Mouse (Mus musculus): Measurements from ENCODE around the gene H3f3b. TPM values are rescaled to one million over a fixed set of nuclear protein-coding genes. Genes with fewer than 3 reads are reported as not detected.

Gene H3f3b
- polyA plus RNA-seq, 1 experiment: 118 TPM

DNA sequence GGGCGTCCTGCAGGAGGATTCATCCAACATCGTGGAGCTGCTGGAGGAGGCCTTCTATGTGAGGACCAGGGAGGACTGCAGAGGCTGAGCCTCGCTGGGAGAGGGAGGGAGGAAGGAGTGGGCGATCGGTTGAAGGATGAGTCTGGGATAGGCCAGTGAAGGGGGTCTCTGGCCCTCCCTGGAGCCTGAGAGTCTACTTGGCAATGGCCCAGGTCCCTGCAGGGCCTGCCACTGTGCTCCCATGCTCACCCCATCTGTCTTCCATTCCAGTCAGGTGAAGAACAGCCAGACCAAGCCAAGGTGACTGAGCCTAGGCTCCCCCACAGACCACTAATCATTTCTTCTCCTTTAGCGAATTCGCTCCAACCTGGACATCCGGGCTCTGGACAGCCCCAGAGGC is 44.5 kb downstream of the H3f3b start:
- Histone ChIP-seq H3K36me3 (ENCODE audit: control insufficient read depth, insufficient read depth, low read length) (peaks cover 62% of the 10 kb centered on the region), H3K27me3 (ENCODE audit: control insufficient read depth, insufficient read depth, low read length) (no peaks in the 10 kb centered on the region), H3K4me1 (ENCODE audit: control insufficient read depth, insufficient read depth, insufficient read length, low read length) (no peaks in the 10 kb centered on the region), H3K4me3 (ENCODE audit: low read depth, low read length) (no peak overlapping the region), H3K27ac (ENCODE audit: insufficient read depth, low read depth, low read length) (no peak overlapping the region)
- TF ChIP-seq CTCF (IDR thresholded peaks at IDR 0.05; ENCODE audit: extremely low read depth, insufficient read length, insufficient replicate concordance, low read depth, low read length): no peak
- TF ChIP-seq POLR2A (IDR thresholded peaks at IDR 0.05; ENCODE audit: low read depth, low read length): no peak
- 88% methylated on average over 8 of the region's 8 CpGs for WGBS

DNA sequence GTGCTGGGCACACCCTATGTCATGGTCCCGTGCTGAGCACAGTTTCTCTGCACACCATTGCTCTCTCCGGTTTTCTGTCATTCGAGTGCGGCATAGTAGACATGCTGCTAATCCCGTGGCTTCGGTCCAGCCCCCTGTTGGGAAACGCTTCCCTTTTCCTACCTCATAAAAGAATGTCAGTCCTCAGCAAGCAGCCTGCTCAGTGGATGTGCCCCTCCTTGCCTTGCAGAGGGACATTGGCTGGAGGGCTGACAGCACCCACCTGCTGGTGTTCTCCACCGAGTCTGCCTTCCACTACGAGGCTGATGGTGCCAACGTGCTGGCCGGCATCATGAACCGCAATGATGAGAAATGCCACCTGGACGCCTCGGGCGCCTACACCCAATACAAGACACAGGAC is 45.3 kb downstream of the H3f3b start:
- Histone ChIP-seq H3K4me3 (ENCODE audit: low read depth, low read length) (no peak overlapping the region), H3K4me1 (ENCODE audit: control insufficient read depth, insufficient read depth, insufficient read length, low read length) (peaks cover 2% of the 10 kb centered on the region; the same call in 1 of the 2 replicates), H3K27me3 (ENCODE audit: control insufficient read depth, insufficient read depth, low read length) (no peaks in the 10 kb centered on the region), H3K36me3 (ENCODE audit: control insufficient read depth, insufficient read depth, low read length) (peaks cover 59% of the 10 kb centered on the region), H3K27ac (ENCODE audit: insufficient read depth, low read depth, low read length) (no peak overlapping the region)
- WGBS: 95% methylated on average over 15 of the region's 15 CpGs
- TF ChIP-seq CTCF (IDR thresholded peaks at IDR 0.05; ENCODE audit: extremely low read depth, insufficient read length, insufficient replicate concordance, low read depth, low read length) (no peak), POLR2A (IDR thresholded peaks at IDR 0.05; ENCODE audit: low read depth, low read length) (no peak)

DNA sequence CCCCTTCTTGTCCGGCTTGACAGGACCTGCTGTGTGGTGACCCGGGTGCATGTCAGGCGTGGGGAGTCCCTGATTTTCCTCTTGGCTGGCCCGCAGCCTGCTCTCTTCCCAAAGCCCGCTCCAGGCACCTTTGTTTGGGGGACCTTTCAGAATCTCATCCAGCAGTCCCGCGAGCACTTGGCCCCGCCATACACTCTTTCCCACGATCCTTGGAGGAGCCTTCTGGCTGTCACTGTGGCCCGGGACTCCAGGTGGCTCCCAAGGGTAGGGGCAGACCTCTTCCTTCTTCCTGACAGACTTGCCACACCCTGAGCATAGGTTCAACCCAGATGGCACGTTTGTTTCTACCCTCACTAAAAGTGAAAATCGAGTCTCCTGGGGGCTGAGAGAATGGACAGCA is 52.2 kb downstream of the H3f3b start:
- H3K4me3 ChIP-seq (ENCODE audit: low read depth, low read length): peak overlapping the region; percentile 79
- 13% methylated on average over 12 of the region's 12 CpGs for WGBS
- H3K27me3 ChIP-seq (ENCODE audit: control insufficient read depth, insufficient read depth, low read length): no peaks in the 10 kb centered on the region
- no peak; the same call in 1 of the 2 replicates for TF ChIP-seq CTCF (IDR thresholded peaks at IDR 0.05; ENCODE audit: extremely low read depth, insufficient read length, insufficient replicate concordance, low read depth, low read length)
- peak; percentile 77 for TF ChIP-seq POLR2A (IDR thresholded peaks at IDR 0.05; ENCODE audit: low read depth, low read length)
- peaks cover 22% of the 10 kb centered on the region for H3K36me3 ChIP-seq (ENCODE audit: control insufficient read depth, insufficient read depth, low read length)
- H3K4me1 ChIP-seq (ENCODE audit: control insufficient read depth, insufficient read depth, insufficient read length, low read length): peaks cover 15% of the 10 kb centered on the region
- H3K27ac ChIP-seq (ENCODE audit: insufficient read depth, low read depth, low read length): peak overlapping the region; percentile 92

DNA sequence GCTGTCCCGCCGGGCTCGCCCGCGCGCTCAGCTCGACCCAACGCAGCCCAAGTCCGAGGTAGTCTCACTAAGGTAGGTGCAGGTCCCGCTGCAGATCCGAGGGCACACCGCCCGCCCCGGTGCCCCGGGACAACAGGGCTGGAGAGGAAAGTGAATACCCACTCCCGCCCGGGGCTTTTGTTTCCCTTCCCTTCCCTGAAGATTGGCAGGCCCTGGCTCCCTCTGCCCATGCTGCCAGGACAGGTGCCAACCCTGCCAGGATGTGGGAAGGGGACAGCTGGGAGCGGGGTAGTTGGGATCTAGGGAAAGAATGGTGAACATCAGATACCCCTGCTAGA is 52.7 kb downstream of the H3f3b start:
- no peak for TF ChIP-seq CTCF (IDR thresholded peaks at IDR 0.05; ENCODE audit: extremely low read depth, insufficient read length, insufficient replicate concordance, low read depth, low read length)
- 0 out of 2 replicates have a peak, but pooled peaks have one; percentile 1 for TF ChIP-seq POLR2A (IDR thresholded peaks at IDR 0.05; ENCODE audit: low read depth, low read length)
- 3% methylated on average over 18 of the region's 18 CpGs for WGBS
- H3K27ac ChIP-seq (ENCODE audit: insufficient read depth, low read depth, low read length): peak overlapping the region; percentile 92
- H3K36me3 ChIP-seq (ENCODE audit: control insufficient read depth, insufficient read depth, low read length): peaks cover 20% of the 10 kb centered on the region
- H3K27me3 ChIP-seq (ENCODE audit: control insufficient read depth, insufficient read depth, low read length): no peaks in the 10 kb centered on the region
- peaks cover 19% of the 10 kb centered on the region for H3K4me1 ChIP-seq (ENCODE audit: control insufficient read depth, insufficient read depth, insufficient read length, low read length)
- peak overlapping the region; percentile 79 for H3K4me3 ChIP-seq (ENCODE audit: low read depth, low read length)

DNA sequence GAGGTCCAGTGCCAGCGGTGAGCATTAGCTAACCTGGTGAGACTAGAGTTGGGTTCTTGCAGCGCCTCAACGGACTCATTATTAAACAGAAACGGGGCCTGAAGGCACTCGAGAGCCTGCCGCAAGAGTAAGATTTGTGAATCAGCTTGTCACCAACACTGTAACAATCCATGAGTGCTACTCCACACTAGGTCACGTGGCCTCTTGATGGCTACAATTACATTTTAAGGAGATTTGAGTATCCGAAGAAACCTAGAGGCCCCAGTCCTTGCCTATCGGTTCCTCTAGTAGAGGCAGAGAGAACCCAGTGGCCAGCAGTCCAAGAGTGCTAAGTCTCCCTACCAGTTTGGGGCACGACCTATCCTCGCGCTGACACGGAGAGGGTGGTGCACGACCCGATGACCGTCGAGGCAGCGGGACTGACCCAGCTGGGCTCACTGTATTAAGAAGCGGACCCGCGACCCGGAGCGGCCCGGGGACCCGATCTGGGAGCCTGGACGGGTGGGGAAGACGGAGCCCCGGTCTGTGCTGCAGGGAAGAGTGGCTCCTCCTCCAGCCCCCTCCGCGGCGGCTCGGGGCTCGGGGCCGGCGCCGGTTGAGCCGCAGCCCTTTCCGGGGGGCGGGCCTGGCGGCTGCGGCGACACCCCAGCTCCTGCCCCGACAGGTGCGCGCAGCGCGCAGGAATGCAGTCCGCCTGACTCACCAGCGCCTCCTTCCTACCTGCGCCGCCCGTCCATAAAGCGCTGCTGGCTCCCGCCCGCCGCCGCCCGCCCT is 53.3 kb downstream of the H3f3b start, which contains the start of gene Itgb4:
Gene Itgb4 (plus strand): TSS at position 401 of the 774 bp plus-strand sequence.
- WGBS: 7% methylated on average over 58 of the region's 58 CpGs
- Histone ChIP-seq H3K27me3 (ENCODE audit: control insufficient read depth, insufficient read depth, low read length) (no peaks in the 10 kb centered on the region), H3K27ac (ENCODE audit: insufficient read depth, low read depth, low read length) (peak within 1 kb of the TSS; percentile 92), H3K4me1 (ENCODE audit: control insufficient read depth, insufficient read depth, insufficient read length, low read length) (peaks cover 22% of the 10 kb centered on the region), H3K4me3 (ENCODE audit: low read depth, low read length) (peak within 1 kb of the TSS; percentile 79), H3K36me3 (ENCODE audit: control insufficient read depth, insufficient read depth, low read length) (peaks cover 15% of the 10 kb centered on the region)
- TF ChIP-seq POLR2A (IDR thresholded peaks at IDR 0.05; ENCODE audit: low read depth, low read length) (no peak; the same call in none of the 2 replicates), CTCF (IDR thresholded peaks at IDR 0.05; ENCODE audit: extremely low read depth, insufficient read length, insufficient replicate concordance, low read depth, low read length) (no peak)

Other genes starting within 250 kb of the H3f3b start
- 26.1 and 52.6 TPM in 2 replicates for gene Caskin2, start 214.3 kb downstream of the H3f3b start, polyA plus RNA-seq (2012; rRNA removed)
- 24.3 and 40.8 TPM in 2 replicates for gene Tsen54, start 213.2 kb downstream of the H3f3b start, polyA plus RNA-seq (2012; rRNA removed)
- gene Llgl2, start 203.9 kb downstream of the H3f3b start, polyA plus RNA-seq (2012; rRNA removed): 140 and 268 TPM in 2 replicates
- gene Myo15b, start 169.6 kb downstream of the H3f3b start, polyA plus RNA-seq (2012; rRNA removed): 539 and 1,655 TPM in 2 replicates
- gene Smim5, start 128.0 kb downstream of the H3f3b start, polyA plus RNA-seq (2012; rRNA removed): 0.72 and 2.2 TPM in 2 replicates
- 8.8 and 9.7 TPM in 2 replicates for gene Smim6, start 115.9 kb downstream of the H3f3b start, polyA plus RNA-seq (2012; rRNA removed)
- 15.2 and 27.1 TPM in 2 replicates for gene Sap30bp, start 94.7 kb downstream of the H3f3b start, polyA plus RNA-seq (2012; rRNA removed)
- gene Recql5, start 94.5 kb downstream of the H3f3b start, polyA plus RNA-seq (2012; rRNA removed): 5.8 and 9.2 TPM in 2 replicates
- gene Itgb4, start 53.3 kb downstream of the H3f3b start, polyA plus RNA-seq (2012; rRNA removed): 53.2 and 133 TPM in 2 replicates
- 39.5 and 53.3 TPM in 2 replicates for gene Galk1, start 15.2 kb downstream of the H3f3b start, polyA plus RNA-seq (2012; rRNA removed)
- 10.4 and 21.5 TPM in 2 replicates for gene Unk, start 2.4 kb upstream of the H3f3b start, polyA plus RNA-seq (2012; rRNA removed)
- 5.8 and 7.1 TPM in 2 replicates for gene Unc13d, start 50.0 kb upstream of the H3f3b start, polyA plus RNA-seq (2012; rRNA removed)
- 139 and 334 TPM in 2 replicates for gene Wbp2, start 59.0 kb upstream of the H3f3b start, polyA plus RNA-seq (2012; rRNA removed)
- 28.3 and 28.5 TPM in 2 replicates for gene Trim47, start 99.2 kb upstream of the H3f3b start, polyA plus RNA-seq (2012; rRNA removed)
- 11.9 and 13.3 TPM in 2 replicates for gene Trim65, start 103.2 kb upstream of the H3f3b start, polyA plus RNA-seq (2012; rRNA removed)
- 36.4 and 40.1 TPM in 2 replicates for gene Mrpl38, start 110.9 kb upstream of the H3f3b start, polyA plus RNA-seq (2012; rRNA removed)
- 5.0 and 6.5 TPM in 2 replicates for gene Fbf1, start 140.2 kb upstream of the H3f3b start, polyA plus RNA-seq (2012; rRNA removed)
- 15.8 and 27.7 TPM in 2 replicates for gene Ten1, start 170.9 kb upstream of the H3f3b start, polyA plus RNA-seq (2012; rRNA removed)
- 71.1 and 112 TPM in 2 replicates for gene Acox1, start 171.1 kb upstream of the H3f3b start, polyA plus RNA-seq (2012; rRNA removed)
- gene Evpl, start 210.1 kb upstream of the H3f3b start, polyA plus RNA-seq (2012; rRNA removed): 6.3 and 12.1 TPM in 2 replicates
- 21.2 and 39.0 TPM in 2 replicates for gene Srp68, start 246.3 kb upstream of the H3f3b start, polyA plus RNA-seq (2012; rRNA removed)